Mouse (Mus musculus): ENCODE measurements at regions not wholly inside any gene's neighbourhood (a gene's known extent, or its start where the extent isn't known, plus 50 kb on each side); places are given as distances from the start of the nearest gene placed in this dataset.

GRCm38 (mm10) chr9:52941637-52941983, 262.0 kb upstream of the AI593442 start:
- TF ChIP-seq POLR2A (IDR thresholded peaks at IDR 0.05; ENCODE audit: extremely low read depth, insufficient read depth, low read length) (no peak), CTCF (IDR thresholded peaks at IDR 0.05; ENCODE audit: low read depth, low read length) (no peak)

Data from liver, adult 2 months (tissue).